Mouse (Mus musculus): ENCODE data around the gene Atp2a2.

Gene Atp2a2

GRCm38 (mm10) chr5:122502077-122502941 lies at the start of gene Atp2a2:
Gene Atp2a2 (minus strand): TSS chr5:122502225.
- peak; percentile 91 to 93 for DNase-seq (ENCODE audit: low spot score in 2 of 2)

GRCm38 (mm10) chr5:122550460-122550859 lies 48.4 kb upstream of the Atp2a2 start:
- no peak for DNase-seq (ENCODE audit: low spot score in 2 of 2)

GRCm38 (mm10) chr5:122548671-122549070 lies 46.6 kb upstream of the Atp2a2 start:
- no peak for DNase-seq (ENCODE audit: low spot score in 2 of 2)

- no peak for DNase-seq (ENCODE audit: low spot score in 2 of 2)
These were observed 45.8 kb upstream of the Atp2a2 start for GRCm38 (mm10) chr5:122547810-122548209.

- no peak for DNase-seq (ENCODE audit: low spot score in 2 of 2)
These were observed 45.3 kb upstream of the Atp2a2 start for GRCm38 (mm10) chr5:122547251-122547714.

- DNase-seq (ENCODE audit: low spot score in 2 of 2): no peak
These were observed 41.4 kb upstream of the Atp2a2 start for GRCm38 (mm10) chr5:122543392-122543791.

GRCm38 (mm10) chr5:122541871-122542270 lies 39.8 kb upstream of the Atp2a2 start:
- no peak for DNase-seq (ENCODE audit: low spot score in 2 of 2)

GRCm38 (mm10) chr5:122538077-122538476 lies 36.1 kb upstream of the Atp2a2 start:
- no peak for DNase-seq (ENCODE audit: low spot score in 2 of 2)

- no peak for DNase-seq (ENCODE audit: low spot score in 2 of 2)
These were observed 35.6 kb upstream of the Atp2a2 start for GRCm38 (mm10) chr5:122537654-122538053.

- no peak for DNase-seq (ENCODE audit: low spot score in 2 of 2)
These were observed 31.9 kb upstream of the Atp2a2 start for GRCm38 (mm10) chr5:122533884-122534283.

- no peak for DNase-seq (ENCODE audit: low spot score in 2 of 2)
These were observed 28.0 kb upstream of the Atp2a2 start for GRCm38 (mm10) chr5:122529913-122530604.

- DNase-seq (ENCODE audit: low spot score in 2 of 2): peak in 1 of 2 experiments; percentile 74
These were observed 27.3 kb upstream of the Atp2a2 start for GRCm38 (mm10) chr5:122529316-122529715.

GRCm38 (mm10) chr5:122528591-122528990 lies 26.6 kb upstream of the Atp2a2 start:
- no peak for DNase-seq (ENCODE audit: low spot score in 2 of 2)

- no peak for DNase-seq (ENCODE audit: low spot score in 2 of 2)
These were observed 25.7 kb upstream of the Atp2a2 start for GRCm38 (mm10) chr5:122527761-122528160.

GRCm38 (mm10) chr5:122526878-122527730 lies 25.1 kb upstream of the Atp2a2 start:
- no peak for DNase-seq (ENCODE audit: low spot score in 2 of 2)

GRCm38 (mm10) chr5:122526405-122526804 lies 24.4 kb upstream of the Atp2a2 start:
- DNase-seq (ENCODE audit: low spot score in 2 of 2): no peak

- DNase-seq (ENCODE audit: low spot score in 2 of 2): no peak
These were observed 23.4 kb upstream of the Atp2a2 start for GRCm38 (mm10) chr5:122525238-122525931.

- no peak for DNase-seq (ENCODE audit: low spot score in 2 of 2)
These were observed 22.8 kb upstream of the Atp2a2 start for GRCm38 (mm10) chr5:122524854-122525237.

- no peak for DNase-seq (ENCODE audit: low spot score in 2 of 2)
These were observed 22.2 kb upstream of the Atp2a2 start for GRCm38 (mm10) chr5:122524244-122524643.

GRCm38 (mm10) chr5:122521130-122521473 lies 19.1 kb upstream of the Atp2a2 start:
- DNase-seq (ENCODE audit: low spot score in 2 of 2): no peak
